Mouse (Mus musculus): ENCODE measurements at regions not wholly inside any gene's neighbourhood (a gene's known extent, or its start where the extent isn't known, plus 50 kb on each side); places are given as distances from the start of the nearest gene placed in this dataset.
A peak's percentile ranks its signal among the peaks of the same experiment; 100 is the strongest.

- ATAC-seq (replicated peaks; ENCODE audit: low FRiP score, poor library complexity, severe bottlenecking), result no peak
Measured at GRCm38 (mm10) chr4:9218380-9218779, 979.5 kb upstream of the Car8 start.

- ATAC-seq (replicated peaks; ENCODE audit: low FRiP score, poor library complexity, severe bottlenecking), result no peak
Measured at GRCm38 (mm10) chr4:9208606-9209005, 969.8 kb upstream of the Car8 start.

GRCm38 (mm10) chr4:9200012-9200411 is 961.2 kb upstream of the Car8 start:
- ATAC-seq (replicated peaks; ENCODE audit: low FRiP score, poor library complexity, severe bottlenecking), result no peak

GRCm38 (mm10) chr4:9196435-9196834 is 957.6 kb upstream of the Car8 start:
- no peak for ATAC-seq (replicated peaks; ENCODE audit: low FRiP score, poor library complexity, severe bottlenecking)

- no peak for ATAC-seq (replicated peaks; ENCODE audit: low FRiP score, poor library complexity, severe bottlenecking)
Measured at GRCm38 (mm10) chr4:9193121-9193520, 954.3 kb upstream of the Car8 start.

GRCm38 (mm10) chr4:9185156-9185875 is 946.5 kb upstream of the Car8 start:
- ATAC-seq (replicated peaks; ENCODE audit: low FRiP score, poor library complexity, severe bottlenecking), result no peak

- ATAC-seq (replicated peaks; ENCODE audit: low FRiP score, poor library complexity, severe bottlenecking), result no peak
Measured at GRCm38 (mm10) chr4:9184451-9185121, 945.7 kb upstream of the Car8 start.

- no peak for ATAC-seq (replicated peaks; ENCODE audit: low FRiP score, poor library complexity, severe bottlenecking)
Measured at GRCm38 (mm10) chr4:9174365-9174764, 935.5 kb upstream of the Car8 start.

- ATAC-seq (replicated peaks; ENCODE audit: low FRiP score, poor library complexity, severe bottlenecking), result no peak
Measured at GRCm38 (mm10) chr4:9162374-9162773, 923.5 kb upstream of the Car8 start.

- ATAC-seq (replicated peaks; ENCODE audit: low FRiP score, poor library complexity, severe bottlenecking), result no peak
Measured at GRCm38 (mm10) chr4:9161814-9162133, 922.9 kb upstream of the Car8 start.

- no peak for ATAC-seq (replicated peaks; ENCODE audit: low FRiP score, poor library complexity, severe bottlenecking)
Measured at GRCm38 (mm10) chr4:9161068-9161813, 922.4 kb upstream of the Car8 start.

- ATAC-seq (replicated peaks; ENCODE audit: low FRiP score, poor library complexity, severe bottlenecking), result no peak
Measured at GRCm38 (mm10) chr4:9147732-9148131, 908.9 kb upstream of the Car8 start.

GRCm38 (mm10) chr4:9144226-9145215 is 905.7 kb upstream of the Car8 start:
- peak; percentile 52; the same call in 1 of the 2 replicates for ATAC-seq (replicated peaks; ENCODE audit: low FRiP score, poor library complexity, severe bottlenecking)

- no peak for ATAC-seq (replicated peaks; ENCODE audit: low FRiP score, poor library complexity, severe bottlenecking)
Measured at GRCm38 (mm10) chr4:9143087-9143486, 904.2 kb upstream of the Car8 start.

- ATAC-seq (replicated peaks; ENCODE audit: low FRiP score, poor library complexity, severe bottlenecking), result no peak
Measured at GRCm38 (mm10) chr4:9141946-9142683, 903.3 kb upstream of the Car8 start.

GRCm38 (mm10) chr4:9140691-9141090 is 901.9 kb upstream of the Car8 start:
- no peak for ATAC-seq (replicated peaks; ENCODE audit: low FRiP score, poor library complexity, severe bottlenecking)

- ATAC-seq (replicated peaks; ENCODE audit: low FRiP score, poor library complexity, severe bottlenecking), result no peak
Measured at GRCm38 (mm10) chr4:9136657-9137056, 897.8 kb upstream of the Car8 start.

- ATAC-seq (replicated peaks; ENCODE audit: low FRiP score, poor library complexity, severe bottlenecking), result no peak
Measured at GRCm38 (mm10) chr4:9136188-9136569, 897.3 kb upstream of the Car8 start.

GRCm38 (mm10) chr4:9135481-9136187 is 896.8 kb upstream of the Car8 start:
- peak; percentile 65 for ATAC-seq (replicated peaks; ENCODE audit: low FRiP score, poor library complexity, severe bottlenecking)

All from erythroblast, adult 5-6 weeks (primary cell).